Mouse (Mus musculus) CD8-positive naive resting alpha-beta T cell, adult 2 months (primary cell): ENCODE data around the gene Nlgn1.

ENCODE experiments used
- DNase-seq, 2 experiments: peaks; one replicate each; pipeline ENCODE4 v3.0.0; 2022; ENCODE audit warnings: low read depth in 2 of 2, low spot score in 2 of 2

Gene Nlgn1

DNA sequence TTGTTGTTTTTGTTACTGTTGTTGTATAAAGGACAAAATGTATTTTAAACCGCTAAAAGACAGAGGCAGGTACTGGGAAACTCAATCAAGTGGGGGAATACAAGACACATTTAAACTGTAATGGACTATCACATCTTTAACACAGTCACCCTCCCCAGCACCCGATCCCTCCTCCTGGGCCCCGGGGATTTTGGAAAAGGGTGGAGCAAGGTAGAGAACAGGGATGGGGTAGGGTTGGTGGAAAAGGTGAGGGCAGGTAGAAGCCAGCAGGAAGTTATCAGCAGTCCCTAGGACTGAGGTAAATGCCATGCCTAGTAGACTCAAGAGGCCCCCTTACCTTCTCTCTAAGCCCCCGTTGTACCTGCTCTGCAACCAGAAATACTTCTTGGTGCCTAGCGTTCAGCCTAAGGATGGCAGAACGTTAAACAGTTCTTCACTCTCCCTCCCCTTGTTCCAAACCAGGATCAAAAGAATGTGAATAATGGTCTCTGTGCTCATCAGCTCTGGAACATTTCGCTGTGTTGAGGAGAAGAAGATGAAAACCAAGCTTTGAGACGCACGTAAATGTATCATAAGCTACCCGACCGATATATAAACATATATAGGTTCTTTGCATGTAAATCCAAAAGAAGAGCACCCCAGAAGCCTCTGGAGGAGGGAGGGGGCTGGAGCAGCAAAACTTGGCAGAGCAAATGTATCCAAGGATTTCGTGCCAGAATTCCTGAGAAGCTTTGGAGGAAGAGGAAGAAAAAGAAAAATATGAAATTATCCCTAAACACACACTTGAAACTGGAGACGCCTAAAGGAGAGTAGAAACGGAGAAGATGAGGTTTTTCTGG is at the start of gene Nlgn1:
Gene Nlgn1 (minus strand): TSS at position 61 of the 839 bp plus-strand sequence.
- DNase-seq: no peak

DNA sequence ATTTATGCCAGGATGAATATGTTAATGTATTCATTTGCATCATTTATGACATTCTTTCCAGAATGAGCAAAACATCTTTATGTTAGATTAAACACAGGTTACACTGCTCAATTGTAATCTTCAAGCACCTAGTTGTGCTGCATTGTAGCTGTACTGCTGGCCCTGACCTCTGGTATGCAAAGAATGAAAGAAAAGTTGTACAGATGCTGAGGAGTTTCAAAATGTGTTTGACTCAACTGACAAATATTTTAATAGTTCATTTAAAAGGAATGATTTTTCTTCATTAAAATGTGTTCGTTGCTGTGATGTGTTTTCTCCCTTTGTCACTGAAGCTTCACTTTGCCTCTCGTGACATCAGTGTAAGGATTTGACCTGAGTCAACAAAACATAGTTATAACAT is 46.0 kb upstream of the Nlgn1 start:
- DNase-seq: no peak

DNA sequence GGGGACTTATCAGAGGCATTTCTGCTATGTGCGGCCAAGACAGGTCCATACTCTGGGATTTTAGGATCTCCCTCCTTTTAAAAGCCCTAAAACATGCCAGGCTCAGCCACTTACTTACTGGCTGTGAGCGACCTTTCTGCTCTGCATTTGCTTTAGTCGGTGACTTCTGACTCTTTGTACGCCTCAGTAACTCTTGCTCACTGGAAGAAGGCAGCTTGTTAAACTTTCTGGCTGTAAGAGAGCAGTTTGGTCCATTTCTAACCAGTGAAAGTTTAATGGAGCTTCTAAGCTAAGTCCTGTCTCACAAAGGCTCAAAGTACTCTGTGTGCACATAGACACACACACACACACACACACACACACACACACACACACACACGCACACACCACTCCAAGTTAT is 22.8 kb upstream of the Nlgn1 start:
- DNase-seq: no peak

DNA sequence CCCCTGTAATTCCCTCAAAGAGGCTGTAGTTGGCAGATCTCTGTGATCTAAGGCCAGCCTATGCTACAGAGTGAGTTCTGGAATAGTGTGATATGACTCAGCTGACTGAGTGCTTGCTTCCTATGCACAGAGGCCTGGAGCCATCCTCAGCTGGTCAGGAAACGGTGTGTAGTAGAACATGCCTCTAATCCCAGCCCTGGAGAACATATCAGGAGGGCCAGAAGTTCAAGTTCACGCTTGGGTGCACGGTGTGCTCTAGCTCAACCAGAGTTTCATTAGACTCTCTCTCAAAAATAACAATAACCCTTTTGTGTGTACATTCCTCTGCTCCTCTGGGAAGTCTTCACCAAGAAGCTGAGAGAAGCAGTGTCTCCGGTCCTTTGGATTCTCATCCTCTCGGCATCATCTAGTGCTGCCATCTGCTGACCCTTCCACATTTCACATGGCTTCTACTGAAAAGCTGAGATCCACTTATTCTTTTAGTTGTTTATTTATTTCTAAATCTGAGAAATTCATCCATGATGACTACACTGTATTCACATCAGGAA is 22.3 kb upstream of the Nlgn1 start:
- DNase-seq: no peak

GRCm38 (mm10) chr3:26337495-26337894 is 5.2 kb upstream of the Nlgn1 start:
- DNase-seq: no peak

- DNase-seq: no peak
These were observed 1.1 kb upstream of the Nlgn1 start for GRCm38 (mm10) chr3:26333239-26333811.

- no peak for DNase-seq
These were observed 841 bp downstream of the Nlgn1 start for GRCm38 (mm10) chr3:26331177-26332061.

DNA sequence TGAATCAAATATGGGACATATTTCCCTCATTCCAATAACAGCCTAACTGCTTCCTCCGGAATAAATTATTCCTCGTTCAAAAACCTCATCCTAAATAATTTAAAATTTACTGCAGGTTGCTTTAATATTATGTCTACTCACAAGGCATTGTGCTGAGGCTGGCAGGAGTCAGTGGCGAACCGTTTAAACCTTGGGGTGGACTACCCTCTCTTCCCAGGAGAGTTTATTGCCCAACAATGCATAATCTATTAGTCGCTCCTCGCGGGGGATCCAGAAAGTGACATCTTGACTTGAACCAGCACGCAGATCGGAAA is 1.4 kb downstream of the Nlgn1 start:
- no peak for DNase-seq

GRCm38 (mm10) chr3:26330019-26330418 is 2.2 kb downstream of the Nlgn1 start:
- DNase-seq: no peak

DNA sequence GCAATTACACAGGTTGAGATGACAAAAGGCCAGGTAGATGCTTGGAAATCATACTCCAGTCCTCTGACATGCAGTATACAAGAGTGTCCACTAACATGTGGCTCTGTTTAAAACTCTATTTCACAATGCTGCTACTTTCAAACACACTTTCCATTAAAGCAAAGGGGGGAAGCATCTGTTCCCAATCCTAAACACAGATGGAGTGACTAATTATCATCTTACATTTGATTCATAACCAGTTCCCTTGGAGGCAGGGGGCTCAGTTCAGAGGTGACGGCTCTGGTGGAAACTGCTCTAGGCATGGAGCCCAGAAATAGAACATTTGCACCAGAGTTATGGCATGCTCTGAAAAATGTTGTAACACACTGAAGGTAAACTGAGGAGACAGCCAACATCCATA is 7.8 kb downstream of the Nlgn1 start:
- DNase-seq: no peak

- DNase-seq: no peak
These were observed 14.9 kb downstream of the Nlgn1 start for GRCm38 (mm10) chr3:26317397-26317796.

GRCm38 (mm10) chr3:26297869-26298268 is 34.4 kb downstream of the Nlgn1 start:
- no peak for DNase-seq

- no peak for DNase-seq
These were observed 61.1 kb downstream of the Nlgn1 start for GRCm38 (mm10) chr3:26270894-26271795.

- DNase-seq: no peak
These were observed 85.7 kb downstream of the Nlgn1 start for GRCm38 (mm10) chr3:26246564-26246963.

DNA sequence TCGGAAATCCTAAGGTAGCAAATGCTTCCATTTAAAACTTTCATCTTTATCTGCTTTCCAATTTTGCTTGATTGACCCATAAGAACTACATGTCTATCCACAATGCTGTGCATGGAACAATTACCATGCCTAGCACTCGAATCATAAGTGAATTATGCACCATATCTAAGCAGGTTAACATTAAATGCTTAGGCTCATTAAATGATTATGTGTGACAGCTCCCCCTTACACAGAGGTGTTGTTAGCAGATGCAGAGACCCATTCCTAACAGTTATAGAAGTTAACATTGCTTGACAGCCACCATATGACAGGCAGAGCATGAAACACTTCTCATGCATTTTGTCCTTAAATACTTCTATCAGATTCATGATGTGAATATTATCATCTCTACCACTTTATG is 89.0 kb downstream of the Nlgn1 start:
- no peak for DNase-seq

DNA sequence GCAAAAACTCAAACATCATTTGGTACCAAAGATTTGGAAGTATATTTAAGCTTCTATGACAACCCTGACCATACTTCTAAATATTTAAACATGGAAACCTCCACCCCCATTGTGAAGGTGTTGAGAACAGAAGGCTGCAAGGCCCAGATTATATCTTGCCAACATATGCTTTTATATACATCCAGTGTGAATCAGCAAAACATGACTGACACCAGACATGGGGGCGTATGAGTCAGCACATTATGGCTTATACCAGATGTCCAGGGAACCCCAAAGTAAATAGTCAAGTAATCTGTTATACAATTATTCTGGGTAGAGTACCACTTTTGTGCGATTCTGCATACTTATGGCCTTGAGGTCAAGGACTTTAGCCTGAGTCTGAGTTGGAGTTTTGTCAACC is 102.3 kb downstream of the Nlgn1 start:
- no peak for DNase-seq

DNA sequence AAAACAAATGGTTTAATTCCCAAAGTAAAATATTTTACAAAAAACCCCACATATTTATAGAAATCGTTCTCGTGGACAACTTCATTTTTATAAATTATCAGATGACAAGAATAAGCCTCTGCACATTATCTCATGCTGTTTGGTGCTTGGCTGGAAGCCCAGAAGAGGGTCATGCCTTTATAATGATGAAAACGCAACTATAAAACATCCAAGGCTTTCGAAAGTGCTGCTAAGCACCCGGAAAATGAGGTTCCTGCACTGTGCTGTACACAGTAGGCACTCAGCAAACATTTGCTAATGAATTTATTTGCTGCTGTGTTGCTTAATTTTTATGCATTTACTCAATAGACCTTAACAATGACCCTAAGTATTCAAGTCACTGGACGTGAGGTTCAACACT is 103.4 kb downstream of the Nlgn1 start:
- DNase-seq: no peak

GRCm38 (mm10) chr3:26228172-26228781 is 104.0 kb downstream of the Nlgn1 start:
- no peak for DNase-seq

DNA sequence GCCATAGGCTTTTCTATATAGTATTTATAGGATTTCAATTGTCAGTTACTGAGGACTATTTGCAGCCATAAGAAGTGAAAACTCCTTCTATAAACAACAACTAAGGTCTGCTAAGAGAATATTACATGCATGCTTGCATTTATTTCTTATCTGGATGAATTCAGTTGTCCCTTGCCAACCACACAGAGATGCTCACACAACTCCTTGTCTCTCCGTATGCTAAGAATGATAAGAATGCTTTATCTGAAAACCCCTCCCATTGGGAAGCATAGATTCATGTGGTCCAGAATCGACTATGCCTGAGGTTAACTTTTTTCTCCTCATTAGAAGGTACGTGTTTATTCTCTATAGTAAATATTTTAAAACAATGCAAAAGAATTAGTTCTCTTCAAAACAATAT is 108.8 kb downstream of the Nlgn1 start:
- no peak for DNase-seq

- no peak for DNase-seq
These were observed 116.0 kb downstream of the Nlgn1 start for GRCm38 (mm10) chr3:26216231-26216630.
